Mouse (Mus musculus) heart, postnatal 0 days (tissue): ENCODE data around the gene Olfr374. TPM values are rescaled to one million over a fixed set of nuclear protein-coding genes. Genes with fewer than 3 reads are reported as not detected.

Experiments
- ATAC-seq: fragments of 200-750 bp; cut with Nextera tagmentation; 2 replicates; pipeline ENCODE4 v1.8.0; 2017; ENCODE audit warnings: low read depth, moderate number of reproducible peaks, moderate library complexity; ENCODE audit not compliant: insufficient read depth
- DNase-seq: peaks from one replicate; pipeline ENCODE4 v3.0.0-alpha.2; 2016; ENCODE audit warnings: low spot score
- H3K27ac ChIP-seq: fragments of 300-500 bp; sonication (generic); 2 replicates; pipeline ENCODE4 v1.5.1; 2014; ENCODE audit warnings: low read depth, mild to moderate bottlenecking
- H3K27me3 ChIP-seq: fragments of 300-500 bp; sonication (generic); 2 replicates; pipeline ENCODE4 v1.6.1; 2014; ENCODE audit warnings: low read length, mixed read lengths; ENCODE audit not compliant: control insufficient read depth, insufficient read depth
- H3K36me3 ChIP-seq: fragments of 300-500 bp; sonication (generic); replicated peaks from 2 replicates; pipeline ENCODE4 v1.6.1; 2014; ENCODE audit warnings: low read length, mixed read lengths; ENCODE audit not compliant: control insufficient read depth, insufficient read depth
- H3K4me1 ChIP-seq: fragments of 300-500 bp; sonication (generic); 2 replicates; pipeline ENCODE4 v1.6.1; 2014; ENCODE audit warnings: antibody characterized with exemption; ENCODE audit not compliant: control insufficient read depth, insufficient read depth
- H3K4me2 ChIP-seq: fragments of 300-500 bp; sonication (generic); 2 replicates; pipeline ENCODE4 v1.6.1; 2014; ENCODE audit warnings: low read depth, mild to moderate bottlenecking, low read length, moderate library complexity
- H3K4me3 ChIP-seq: fragments of 300-500 bp; sonication (generic); 2 replicates; pipeline ENCODE4 v1.5.1; 2014; ENCODE audit warnings: low read depth, low read length
- H3K9ac ChIP-seq: fragments of 300-500 bp; sonication (generic); replicated peaks from 2 replicates; pipeline ENCODE4 v1.6.1; 2014; ENCODE audit warnings: low read depth, low read length, mixed read lengths
- H3K9me3 ChIP-seq: fragments of 300-500 bp; sonication (generic); replicated peaks from 2 replicates; pipeline ENCODE4 v1.6.1; 2016; ENCODE audit warnings: low read length; ENCODE audit not compliant: control insufficient read depth
- CTCF ChIP-seq: IDR thresholded peaks from 2 replicates; pipeline ENCODE4 v1.5.1; 2016; ENCODE audit warnings: antibody characterized with exemption, control low read depth, low read depth
- EP300 ChIP-seq: IDR thresholded peaks from 2 replicates; pipeline ENCODE4 v1.6.1; 2016; ENCODE audit warnings: antibody characterized with exemption, low read depth
- WGBS: fragments of 180-500 bp; shearing (Covaris S2); extraction: QIAGEN DNeasy Blood & Tissue Kit; methylation state at CpG from one replicate; pipeline ENCODE4 v1.1.7; 2014; 5-methylcytosine and 5-hydroxymethylcytosine counted together
- polyA plus RNA-seq: library from polyadenylated mRNA; unstranded; fragments of >200 nt; fragmentation: Nextera tagmentation; extraction: Ambion mirVana; gene quantifications from 2 replicates; pipeline ENCODE4 v1.2.1, GENCODE M21; 2015
- total RNA-seq: library from RNA; depleted of rRNA; stranded (reverse); fragments of >200 nt; gene quantifications from 2 replicates; pipeline ENCODE4 v1.2.3, GENCODE M21; 2014; ENCODE audit warnings: low replicate concordance

Gene Olfr374
- total and polyA plus RNA-seq, 2 experiments from 2014 or later = not detected

DNA sequence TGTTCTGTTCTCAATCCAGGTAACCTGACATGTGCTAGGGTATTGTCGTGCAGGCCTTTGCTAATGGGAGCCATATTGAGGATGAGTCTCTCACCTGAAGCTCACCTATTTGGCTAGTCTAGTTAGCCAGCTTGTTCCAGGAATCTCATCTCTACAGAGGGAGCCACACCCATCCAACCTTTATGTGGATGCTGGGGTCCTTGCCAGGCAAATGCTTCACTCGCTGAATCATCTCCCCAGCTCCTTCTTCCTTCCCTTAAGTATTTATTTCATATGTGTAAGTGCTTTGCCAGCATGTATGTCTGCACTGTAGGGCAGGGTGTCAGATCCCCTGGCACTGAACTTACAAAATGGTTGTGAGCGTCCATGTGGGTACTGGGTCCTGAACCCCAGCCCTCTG, 39.7 kb downstream of the Olfr374 start:
- Histone ChIP-seq H3K9ac (no peak overlapping the region), H3K4me1 (peaks cover 11% of the 10 kb centered on the region; the same call in 1 of the 2 replicates), H3K27ac (0 out of 2 replicates have a peak overlapping the region, but pooled peaks have one; percentile 20), H3K4me2 (no peak overlapping the region), H3K27me3 (no peaks in the 10 kb centered on the region), H3K9me3 (no peaks in the 10 kb centered on the region), H3K36me3 (peaks cover 97% of the 10 kb centered on the region), H3K4me3 (no peak overlapping the region)
- WGBS = 61% methylated on average over 3 of the region's 3 CpGs
- TF ChIP-seq EP300 (no peak), CTCF (no peak)
- no peak for DNase-seq
- ATAC-seq = no peak

DNA sequence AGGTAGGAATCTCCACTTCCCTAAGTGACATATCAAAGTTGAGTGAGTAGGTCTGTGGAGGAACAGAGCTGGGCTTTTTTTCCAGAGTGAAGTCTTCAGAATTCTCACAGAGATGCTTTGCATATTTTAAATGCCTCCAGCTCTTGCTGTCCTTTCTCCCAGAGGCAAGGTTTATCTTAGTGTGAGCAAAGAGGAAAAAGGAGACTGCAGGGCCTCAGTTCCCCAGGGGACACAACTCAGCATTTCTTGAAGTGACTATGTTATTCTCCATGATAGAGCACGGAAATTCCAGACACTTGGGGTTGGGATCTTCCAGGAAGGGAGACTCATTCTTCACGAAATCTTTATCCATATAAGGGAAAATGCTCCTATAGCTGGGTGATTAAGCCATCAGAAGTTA, 40.4 kb downstream of the Olfr374 start:
- Histone ChIP-seq H3K4me2 (no peak overlapping the region), H3K9ac (no peak overlapping the region), H3K4me3 (no peak overlapping the region), H3K4me1 (peaks cover 11% of the 10 kb centered on the region; the same call in 1 of the 2 replicates), H3K36me3 (peaks cover 97% of the 10 kb centered on the region), H3K9me3 (no peaks in the 10 kb centered on the region), H3K27me3 (no peaks in the 10 kb centered on the region), H3K27ac (peak overlapping the region; percentile 20; the same call in 1 of the 2 replicates)
- TF ChIP-seq EP300 (no peak), CTCF (no peak)
- no peak for ATAC-seq
- DNase-seq = no peak
- WGBS = 23% methylated on average over 2 of the region's 2 CpGs

DNA sequence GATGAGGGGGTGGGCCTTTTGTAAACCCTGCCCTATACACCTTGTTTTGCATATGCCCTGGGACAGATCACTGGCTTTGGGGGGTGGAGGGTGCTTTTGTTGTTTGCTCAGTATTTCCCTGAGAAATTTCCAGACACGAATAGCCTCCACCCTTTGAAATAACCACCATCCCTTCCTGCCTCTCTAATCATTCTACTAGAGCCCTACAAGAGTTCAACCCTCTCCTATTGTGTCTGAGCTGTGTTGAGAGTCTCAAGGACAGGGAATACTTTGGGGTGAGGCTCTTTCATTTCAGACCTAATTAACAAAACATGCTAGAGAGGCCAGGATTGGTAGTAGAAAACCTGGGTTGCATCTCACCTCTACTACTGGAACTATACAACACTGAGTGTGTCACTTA, 42.2 kb downstream of the Olfr374 start:
- no peak overlapping the region for H3K27ac ChIP-seq
- H3K4me1 ChIP-seq = peaks cover 11% of the 10 kb centered on the region; the same call in 1 of the 2 replicates
- no peak overlapping the region for H3K9ac ChIP-seq
- DNase-seq (no peak), ATAC-seq (no peak)
- no peak overlapping the region for H3K4me3 ChIP-seq
- H3K36me3 ChIP-seq = peaks cover 90% of the 10 kb centered on the region
- H3K4me2 ChIP-seq = no peak overlapping the region
- H3K9me3 ChIP-seq = no peaks in the 10 kb centered on the region
- TF ChIP-seq CTCF = no peak
- no peak for TF ChIP-seq EP300
- whole genome bisulfite sequencing = 75% methylated on average over 1 of the region's 1 CpGs
- no peaks in the 10 kb centered on the region for H3K27me3 ChIP-seq

DNA sequence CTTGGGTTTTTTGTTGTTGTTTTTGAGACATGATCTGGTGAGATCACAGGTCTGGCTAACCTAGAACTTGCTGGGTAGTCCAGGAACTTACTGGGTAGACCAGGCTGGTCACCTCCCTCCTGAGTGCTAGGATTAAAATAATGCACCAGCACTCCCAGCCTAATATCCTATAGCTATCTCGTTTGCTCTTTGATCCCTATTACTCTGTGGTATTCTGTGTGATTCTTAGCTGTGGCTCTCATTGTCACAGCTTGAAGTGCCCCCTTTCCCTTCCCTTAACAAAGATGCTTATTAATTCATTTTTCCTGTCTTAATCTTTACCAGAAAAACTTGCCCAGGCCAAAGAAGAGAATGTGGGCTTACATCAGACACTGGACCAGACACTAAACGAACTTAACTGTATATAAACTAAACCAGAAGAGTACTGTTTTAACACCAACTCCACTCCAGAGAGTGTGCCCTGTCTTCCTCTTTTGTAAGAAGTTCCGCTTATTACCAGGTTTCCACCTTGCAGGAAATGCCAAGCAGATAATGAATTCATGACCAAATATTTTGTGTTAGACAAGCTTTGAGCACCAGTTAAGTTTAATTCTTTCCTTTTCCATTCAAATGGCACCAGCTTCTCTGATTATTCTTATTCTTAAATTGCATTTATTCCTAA, 44.7 kb downstream of the Olfr374 start:
- Histone ChIP-seq H3K4me2 (no peak overlapping the region), H3K9me3 (no peaks in the 10 kb centered on the region), H3K4me3 (no peak overlapping the region), H3K4me1 (0 out of 2 replicates have a peak, but pooled peaks cover 3% of the 10 kb centered on the region), H3K27ac (no peak overlapping the region), H3K9ac (no peak overlapping the region), H3K36me3 (peaks cover 72% of the 10 kb centered on the region), H3K27me3 (no peaks in the 10 kb centered on the region)
- WGBS = 71% methylated on average over 3 of the region's 3 CpGs
- DNase-seq (no peak), ATAC-seq (no peak)
- TF ChIP-seq EP300 (no peak), CTCF (no peak)

DNA sequence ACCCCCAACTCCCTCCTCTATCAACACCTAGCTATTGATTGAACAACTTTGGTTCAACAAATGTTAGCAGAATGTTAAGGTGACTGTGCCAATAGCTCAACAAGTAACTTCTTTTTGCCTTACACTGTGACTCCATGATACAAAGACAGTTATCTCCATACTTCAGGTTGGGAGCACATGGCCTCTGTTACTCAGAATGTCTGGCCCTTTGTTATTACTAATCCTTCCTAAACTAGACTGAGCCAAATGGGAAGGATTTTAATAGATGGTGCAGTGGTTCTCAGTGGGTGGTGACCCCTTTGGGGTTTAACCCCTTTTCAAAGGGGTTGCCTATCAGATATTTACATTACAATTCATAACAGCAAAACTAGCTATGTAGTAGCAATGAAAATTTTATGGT, 46.5 kb downstream of the Olfr374 start:
- no peak overlapping the region for H3K4me2 ChIP-seq

DNA sequence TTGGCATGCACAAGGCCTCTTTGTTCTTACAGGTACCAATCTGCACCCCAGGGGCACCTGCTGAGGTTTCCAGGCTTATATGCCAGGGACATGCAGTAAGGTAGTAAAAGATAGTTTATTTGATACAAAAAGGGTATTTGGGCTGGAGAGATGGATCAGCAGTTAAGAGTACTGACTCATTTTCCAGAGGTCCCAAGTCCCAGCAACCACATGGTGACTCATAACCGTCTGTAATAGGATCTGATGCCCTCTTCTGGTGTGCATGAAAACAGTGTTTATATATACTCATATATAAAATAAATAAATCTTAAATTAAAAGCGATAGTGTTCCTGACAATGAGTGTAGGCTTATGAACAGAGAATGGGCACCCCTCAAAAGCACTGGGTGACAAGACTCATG, 51.3 kb downstream of the Olfr374 start:
- Histone ChIP-seq H3K4me2 (no peak overlapping the region), H3K36me3 (peaks cover 15% of the 10 kb centered on the region), H3K9ac (no peak overlapping the region), H3K4me1 (peaks cover 16% of the 10 kb centered on the region), H3K9me3 (no peaks in the 10 kb centered on the region), H3K27ac (no peak overlapping the region), H3K4me3 (no peak overlapping the region), H3K27me3 (no peaks in the 10 kb centered on the region)
- DNase-seq = no peak
- ATAC-seq = no peak
- TF ChIP-seq CTCF (no peak), EP300 (no peak)
- WGBS = 87% methylated on average over 2 of the region's 2 CpGs

More for the DNA sequence above, 46.5 kb downstream of the Olfr374 start:
- TF ChIP-seq CTCF (no peak), EP300 (no peak)
- Histone ChIP-seq H3K4me3 (no peak overlapping the region), H3K27me3 (no peaks in the 10 kb centered on the region), H3K27ac (no peak overlapping the region), H3K36me3 (peaks cover 54% of the 10 kb centered on the region), H3K9me3 (no peaks in the 10 kb centered on the region), H3K9ac (no peak overlapping the region), H3K4me1 (no peaks in the 10 kb centered on the region)
- ATAC-seq = no peak
- no peak for DNase-seq
